Mouse (Mus musculus): Measurements from ENCODE around the gene Hamp.

The Hamp gene

GRCm38 (mm10) chr7:30908277-30908991 lies 35.4 kb downstream of the Hamp start:
- DNase-seq (ENCODE audit: low spot score in 2 of 2) = no peak

GRCm38 (mm10) chr7:30904042-30904441 lies 39.8 kb downstream of the Hamp start:
- peak; percentile 21 to 40 for DNase-seq (ENCODE audit: low spot score in 2 of 2)

DNA sequence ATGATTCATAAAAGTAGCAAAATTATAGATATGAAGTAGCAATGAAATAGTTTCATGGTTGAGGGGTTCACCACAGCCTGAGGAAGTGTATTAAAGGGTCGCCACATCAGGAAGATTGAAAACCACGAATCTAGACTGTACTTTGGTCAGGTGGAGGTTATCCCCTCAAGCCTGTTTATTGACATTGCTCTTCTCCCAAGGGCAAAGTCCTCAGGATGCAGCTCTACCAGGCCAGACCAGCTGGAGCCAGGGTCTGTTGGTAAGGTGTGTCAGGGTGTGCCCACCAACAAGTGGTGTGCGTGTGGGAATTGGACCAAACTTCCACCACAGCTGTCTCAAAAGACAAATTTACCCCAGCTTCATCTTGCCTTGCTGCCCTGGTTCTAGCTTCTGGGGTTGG lies 48.6 kb downstream of the Hamp start:
- no peak for DNase-seq (ENCODE audit: low spot score in 2 of 2)

- no peak for DNase-seq (ENCODE audit: low spot score in 2 of 2)
These were observed 51.3 kb downstream of the Hamp start for GRCm38 (mm10) chr7:30892515-30892914.

Data from right cerebral cortex, adult 2 months (tissue).